Mouse (Mus musculus) ovary, postnatal 14 days (tissue): ENCODE results near the gene Sord.

Experiments used
- DNase-seq: peaks from one replicate; pipeline ENCODE4 v3.0.0; 2022; ENCODE audit warnings: low spot score

Gene Sord

GRCm38 (mm10) chr2:122240735-122241134 is 6.2 kb downstream of the Sord start:
- DNase-seq, result no peak

GRCm38 (mm10) chr2:122241226-122241625 is 6.7 kb downstream of the Sord start:
- no peak for DNase-seq

- DNase-seq, result no peak
Measured at GRCm38 (mm10) chr2:122241935-122242334, 7.4 kb downstream of the Sord start.

GRCm38 (mm10) chr2:122243671-122244131 is 9.2 kb downstream of the Sord start:
- DNase-seq, result peak; percentile 63

GRCm38 (mm10) chr2:122247786-122248185 is 13.2 kb downstream of the Sord start:
- DNase-seq, result no peak

- no peak for DNase-seq
Measured at GRCm38 (mm10) chr2:122255997-122256396, 21.4 kb downstream of the Sord start.

GRCm38 (mm10) chr2:122260729-122261128 is 26.2 kb downstream of the Sord start:
- DNase-seq, result no peak

GRCm38 (mm10) chr2:122264690-122265089 is 30.1 kb downstream of the Sord start:
- DNase-seq, result no peak

GRCm38 (mm10) chr2:122266407-122267193 is 32.1 kb downstream of the Sord start:
- DNase-seq, result no peak

- no peak for DNase-seq
Measured at GRCm38 (mm10) chr2:122278769-122279168, 44.2 kb downstream of the Sord start.

- no peak for DNase-seq
Measured at GRCm38 (mm10) chr2:122284091-122284490, 49.5 kb downstream of the Sord start.

- DNase-seq, result no peak
Measured at GRCm38 (mm10) chr2:122286137-122286536, 51.6 kb downstream of the Sord start.

GRCm38 (mm10) chr2:122294916-122295315 is 60.4 kb downstream of the Sord start:
- no peak for DNase-seq

- DNase-seq, result no peak
Measured at GRCm38 (mm10) chr2:122297271-122298095, 62.9 kb downstream of the Sord start.

GRCm38 (mm10) chr2:122298096-122298499 is 63.5 kb downstream of the Sord start, which contains the start of gene Duox2:
Gene Duox2 (minus strand): TSS chr2:122298449.
- no peak for DNase-seq

GRCm38 (mm10) chr2:122298596-122299490 is 64.3 kb downstream of the Sord start, which contains the start of gene Duoxa2:
Gene Duoxa2 (plus strand): TSS chr2:122298900.
- no peak for DNase-seq

GRCm38 (mm10) chr2:122299911-122300655 is 65.5 kb downstream of the Sord start:
- no peak for DNase-seq

GRCm38 (mm10) chr2:122300656-122301020 is 66.1 kb downstream of the Sord start:
- DNase-seq, result no peak

GRCm38 (mm10) chr2:122301081-122301920 is 66.8 kb downstream of the Sord start:
- DNase-seq, result no peak

- DNase-seq, result no peak
Measured at GRCm38 (mm10) chr2:122301921-122302573, 67.5 kb downstream of the Sord start.
